Mouse (Mus musculus): Measurements from ENCODE around the gene Plekhm2. TPM values are rescaled to one million over a fixed set of nuclear protein-coding genes. Genes with fewer than 3 reads are reported as not detected.

Gene Plekhm2
- polyA plus RNA-seq, 1 experiment from 2014 or later, result 9.7 TPM

Other genes with a start within 250 kb of the Plekhm2 start
- not detected in 2 replicates for gene Clcnkb, start 248.9 kb downstream of the Plekhm2 start, polyA plus RNA-seq (2015; fragmentation: Nextera tagmentation; extraction: Ambion mirVana)
- gene Hspb7, start 244.1 kb downstream of the Plekhm2 start, polyA plus RNA-seq (2015; fragmentation: Nextera tagmentation; extraction: Ambion mirVana), result 0.14 TPM in 1 of 2 replicates, not detected in the other
- 0.32 and 0.50 TPM in 2 replicates for gene Srarp, start 228.8 kb downstream of the Plekhm2 start, polyA plus RNA-seq (2015; fragmentation: Nextera tagmentation; extraction: Ambion mirVana)
- gene Zbtb17, start 220.2 kb downstream of the Plekhm2 start, polyA plus RNA-seq (2015; fragmentation: Nextera tagmentation; extraction: Ambion mirVana), result 49.4 and 49.7 TPM in 2 replicates
- gene Spen, start 126.3 kb downstream of the Plekhm2 start, polyA plus RNA-seq (2015; fragmentation: Nextera tagmentation; extraction: Ambion mirVana), result 19.4 and 20.0 TPM in 2 replicates
- 35.2 and 41.0 TPM in 2 replicates for gene Fblim1, start 58.8 kb downstream of the Plekhm2 start, polyA plus RNA-seq (2015; fragmentation: Nextera tagmentation; extraction: Ambion mirVana)
- gene Tmem82, start 46.3 kb downstream of the Plekhm2 start, polyA plus RNA-seq (2015; fragmentation: Nextera tagmentation; extraction: Ambion mirVana), result 0.32 and 0.65 TPM in 2 replicates
- gene Slc25a34, start 41.1 kb downstream of the Plekhm2 start, polyA plus RNA-seq (2015; fragmentation: Nextera tagmentation; extraction: Ambion mirVana), result 0.26 and 0.61 TPM in 2 replicates
- 0.49 and 0.53 TPM in 2 replicates for gene Rsc1a1, start 20.7 kb upstream of the Plekhm2 start, polyA plus RNA-seq (2015; fragmentation: Nextera tagmentation; extraction: Ambion mirVana)
- gene Ddi2, start 58.5 kb upstream of the Plekhm2 start, polyA plus RNA-seq (2015; fragmentation: Nextera tagmentation; extraction: Ambion mirVana), result 13.3 and 14.0 TPM in 2 replicates
- gene Agmat, start 81.8 kb upstream of the Plekhm2 start, polyA plus RNA-seq (2015; fragmentation: Nextera tagmentation; extraction: Ambion mirVana), result not detected in 2 replicates
- gene Dnajc16, start 126.0 kb upstream of the Plekhm2 start, polyA plus RNA-seq (2015; fragmentation: Nextera tagmentation; extraction: Ambion mirVana), result 6.5 and 6.6 TPM in 2 replicates
- 20.7 and 21.4 TPM in 2 replicates for gene Casp9, start 128.7 kb upstream of the Plekhm2 start, polyA plus RNA-seq (2015; fragmentation: Nextera tagmentation; extraction: Ambion mirVana)
- gene Cela2a, start 161.3 kb upstream of the Plekhm2 start, polyA plus RNA-seq (2015; fragmentation: Nextera tagmentation; extraction: Ambion mirVana), result 0.36 and 0.43 TPM in 2 replicates
- not detected in 2 replicates for gene Ctrc, start 181.5 kb upstream of the Plekhm2 start, polyA plus RNA-seq (2015; fragmentation: Nextera tagmentation; extraction: Ambion mirVana)
- gene Efhd2, start 210.0 kb upstream of the Plekhm2 start, polyA plus RNA-seq (2015; fragmentation: Nextera tagmentation; extraction: Ambion mirVana), result 71.5 and 82.6 TPM in 2 replicates

Measured in midbrain, embryonic 15.5 days (tissue).